Mouse (Mus musculus) cerebral cortex, adult 2 months (tissue): ENCODE results near the gene Echdc1.

Source experiments
- WGBS: fragments of 180-500 bp; shearing (Covaris S2); methylation state at CpG from one replicate; pipeline ENCODE4 v1.1.7; 2018; 5-methylcytosine and 5-hydroxymethylcytosine counted together

Gene Echdc1

GRCm38 (mm10) chr10:29313064-29313638 is at the start of gene Echdc1:
Gene Echdc1, plus strand, starts transcription at chr10:29313166.
- under 1% methylated on average over 45 of the region's 49 CpGs for WGBS

GRCm38 (mm10) chr10:29281736-29282135 is 31.2 kb upstream of the Echdc1 start:
- WGBS: 76% methylated on average over 1 of the region's 1 CpGs

- WGBS: 95% methylated on average over 1 of the region's 1 CpGs
Observed at GRCm38 (mm10) chr10:29285757-29286156, 27.2 kb upstream of the Echdc1 start.

- 96% methylated on average over 4 of the region's 4 CpGs for WGBS
Observed at GRCm38 (mm10) chr10:29302230-29302629, 10.7 kb upstream of the Echdc1 start.

GRCm38 (mm10) chr10:29311480-29312219 is 1.3 kb upstream of the Echdc1 start:
- WGBS: 63% methylated on average over 4 of the region's 4 CpGs

- 16% methylated on average over 5 of the region's 5 CpGs for WGBS
Observed at GRCm38 (mm10) chr10:29313905-29314304, 939 bp downstream of the Echdc1 start.

- 68% methylated on average over 2 of the region's 2 CpGs for WGBS
Observed at GRCm38 (mm10) chr10:29324817-29325216, 11.9 kb downstream of the Echdc1 start.

- 72% methylated on average over 4 of the region's 4 CpGs for WGBS
Observed at GRCm38 (mm10) chr10:29333836-29334235, 20.9 kb downstream of the Echdc1 start.

GRCm38 (mm10) chr10:29338355-29339056 is 25.5 kb downstream of the Echdc1 start:
- 49% methylated on average over 4 of the region's 4 CpGs for WGBS

GRCm38 (mm10) chr10:29344232-29344631 is 31.3 kb downstream of the Echdc1 start:
- 60% methylated on average over 4 of the region's 4 CpGs for WGBS

- WGBS: 93% methylated on average over 7 of the region's 7 CpGs
Observed at GRCm38 (mm10) chr10:29346638-29347037, 33.7 kb downstream of the Echdc1 start.

- WGBS: 91% methylated on average over 2 of the region's 2 CpGs
Observed at GRCm38 (mm10) chr10:29351420-29351819, 38.5 kb downstream of the Echdc1 start.

- 68% methylated on average over 3 of the region's 3 CpGs for WGBS
Observed at GRCm38 (mm10) chr10:29352575-29352974, 39.6 kb downstream of the Echdc1 start.

- 32% methylated on average over 7 of the region's 7 CpGs for WGBS
Observed at GRCm38 (mm10) chr10:29354183-29354582, 41.2 kb downstream of the Echdc1 start.

- 1% methylated on average over 6 of the region's 6 CpGs for WGBS
Observed at GRCm38 (mm10) chr10:29361095-29361463, 48.1 kb downstream of the Echdc1 start.

GRCm38 (mm10) chr10:29361464-29362196 is 48.7 kb downstream of the Echdc1 start:
- WGBS: under 1% methylated on average over 96 of the region's 100 CpGs

GRCm38 (mm10) chr10:29362197-29362900 is 49.4 kb downstream of the Echdc1 start, which contains the start of gene Rnf146:
Gene Rnf146, minus strand, starts transcription at chr10:29362442.
- 8% methylated on average over 15 of the region's 15 CpGs for WGBS

GRCm38 (mm10) chr10:29374065-29374464 is 61.1 kb downstream of the Echdc1 start:
- WGBS: 50% methylated on average over 5 of the region's 5 CpGs

- 79% methylated on average over 2 of the region's 2 CpGs for WGBS
Observed at GRCm38 (mm10) chr10:29381558-29381957, 68.6 kb downstream of the Echdc1 start.

- 77% methylated on average over 2 of the region's 2 CpGs for WGBS
Observed at GRCm38 (mm10) chr10:29394890-29395289, 81.9 kb downstream of the Echdc1 start.
